Mouse (Mus musculus) hindlimb bud, embryonic 11.5 days (tissue): Measurements from ENCODE around the gene Mpv17l2.

Source experiments
- DNase-seq: peaks from one replicate; pipeline ENCODE4 v3.0.0-alpha.2; 2012; ENCODE audit warnings: low read depth, low spot score; ENCODE audit errors: extremely low spot score

Gene Mpv17l2

GRCm38 (mm10) chr8:70768231-70768776, 7.6 kb upstream of the Mpv17l2 start:
- no peak for DNase-seq

- no peak for DNase-seq
Measured at GRCm38 (mm10) chr8:70767503-70767902, 6.8 kb upstream of the Mpv17l2 start.

- DNase-seq: no peak
Measured at GRCm38 (mm10) chr8:70766571-70767440, 6.1 kb upstream of the Mpv17l2 start.

GRCm38 (mm10) chr8:70765838-70766570, 5.3 kb upstream of the Mpv17l2 start:
- no peak for DNase-seq

- DNase-seq: no peak
Measured at GRCm38 (mm10) chr8:70765329-70765728, 4.6 kb upstream of the Mpv17l2 start.

GRCm38 (mm10) chr8:70764676-70765075, 3.9 kb upstream of the Mpv17l2 start:
- no peak for DNase-seq

- no peak for DNase-seq
Measured at GRCm38 (mm10) chr8:70764026-70764425, 3.3 kb upstream of the Mpv17l2 start.

- DNase-seq: no peak
Measured at GRCm38 (mm10) chr8:70763354-70763753, 2.6 kb upstream of the Mpv17l2 start.

GRCm38 (mm10) chr8:70762118-70762517, 1.4 kb upstream of the Mpv17l2 start:
- no peak for DNase-seq

GRCm38 (mm10) chr8:70760350-70760749, 396 bp downstream of the Mpv17l2 start:
- DNase-seq: no peak

GRCm38 (mm10) chr8:70758616-70759561, 1.9 kb downstream of the Mpv17l2 start:
- DNase-seq: no peak

- no peak for DNase-seq
Measured at GRCm38 (mm10) chr8:70758308-70758615, 2.5 kb downstream of the Mpv17l2 start.

GRCm38 (mm10) chr8:70757523-70758307, 3.0 kb downstream of the Mpv17l2 start:
- no peak for DNase-seq

GRCm38 (mm10) chr8:70756476-70757040, 4.2 kb downstream of the Mpv17l2 start:
- DNase-seq: no peak

GRCm38 (mm10) chr8:70755661-70756475, 4.9 kb downstream of the Mpv17l2 start:
- no peak for DNase-seq

- DNase-seq: no peak
Measured at GRCm38 (mm10) chr8:70754871-70755660, 5.7 kb downstream of the Mpv17l2 start.

- DNase-seq: peak; percentile 96
Measured at GRCm38 (mm10) chr8:70754043-70754870, 6.5 kb downstream of the Mpv17l2 start, which contains the start of gene Rab3a. Gene Rab3a (plus strand): TSS chr8:70754679.
